Mouse (Mus musculus) lung, postnatal 4 days (tissue): ENCODE data around the gene Guca2a.
"Not testable (repeated sequence)": the region's sequence is repeated elsewhere in the genome, so short reads cannot be mapped to it uniquely, and the experiment has no call there.

Source experiments
- DNase-seq, 2 experiments: peaks; one replicate each; pipeline ENCODE4 v3.0.0; 2021

Guca2a gene

GRCm38 (mm10) chr4:119637176-119637845 lies at the start of gene Guca2a:
TSS of gene Guca2a (plus strand) at chr4:119637704.
- DNase-seq: peak; percentile 28 to 62

GRCm38 (mm10) chr4:119588037-119588436 lies 49.5 kb upstream of the Guca2a start:
- DNase-seq: no peak

GRCm38 (mm10) chr4:119589423-119589822 lies 48.1 kb upstream of the Guca2a start:
- DNase-seq: no peak

- no peak for DNase-seq
Observed at GRCm38 (mm10) chr4:119590027-119590426, 47.5 kb upstream of the Guca2a start.

GRCm38 (mm10) chr4:119592479-119592878 lies 45.0 kb upstream of the Guca2a start:
- no peak for DNase-seq

GRCm38 (mm10) chr4:119594331-119594730 lies 43.2 kb upstream of the Guca2a start:
- no peak for DNase-seq

GRCm38 (mm10) chr4:119599605-119600004 lies 37.9 kb upstream of the Guca2a start:
- no peak for DNase-seq

GRCm38 (mm10) chr4:119609488-119609887 lies 28.0 kb upstream of the Guca2a start:
- no peak for DNase-seq

GRCm38 (mm10) chr4:119614078-119614477 lies 23.4 kb upstream of the Guca2a start:
- DNase-seq: no peak

GRCm38 (mm10) chr4:119614724-119615123 lies 22.8 kb upstream of the Guca2a start:
- no peak for DNase-seq

GRCm38 (mm10) chr4:119626081-119626645 lies 11.3 kb upstream of the Guca2a start:
- DNase-seq: no peak

- no peak for DNase-seq
Observed at GRCm38 (mm10) chr4:119626876-119627275, 10.6 kb upstream of the Guca2a start.

GRCm38 (mm10) chr4:119627317-119627716 lies 10.2 kb upstream of the Guca2a start:
- no peak for DNase-seq

GRCm38 (mm10) chr4:119628363-119628762 lies 9.1 kb upstream of the Guca2a start:
- not testable (repeated sequence) for DNase-seq

- DNase-seq: peak; percentile 67 to 74
Observed at GRCm38 (mm10) chr4:119631115-119631919, 6.2 kb upstream of the Guca2a start.

- no peak for DNase-seq
Observed at GRCm38 (mm10) chr4:119632721-119633120, 4.8 kb upstream of the Guca2a start.

GRCm38 (mm10) chr4:119633342-119633741 lies 4.2 kb upstream of the Guca2a start:
- DNase-seq: no peak

- no peak for DNase-seq
Observed at GRCm38 (mm10) chr4:119633948-119634347, 3.6 kb upstream of the Guca2a start.

- DNase-seq: no peak
Observed at GRCm38 (mm10) chr4:119634908-119635660, 2.4 kb upstream of the Guca2a start.

GRCm38 (mm10) chr4:119635686-119636085 lies 1.8 kb upstream of the Guca2a start:
- DNase-seq: no peak

- DNase-seq: no peak
Observed at GRCm38 (mm10) chr4:119636731-119637130, 773 bp upstream of the Guca2a start.

GRCm38 (mm10) chr4:119637946-119638345 lies 442 bp downstream of the Guca2a start:
- DNase-seq: no peak

GRCm38 (mm10) chr4:119638656-119639055 lies 1.2 kb downstream of the Guca2a start:
- no peak for DNase-seq
